Mouse (Mus musculus): ENCODE measurements around the gene Cbfa2t2. TPM values are rescaled to one million over a fixed set of nuclear protein-coding genes. Genes with fewer than 3 reads are reported as not detected.

Cbfa2t2 gene
- polyA plus RNA-seq, 1 experiment from 2014 or later, result 32.1 TPM

- Histone ChIP-seq H3K4me2 (no peak overlapping the region), H3K36me3 (no peaks in the 10 kb centered on the region), H3K27me3 (replicated peaks) (no peaks in the 10 kb centered on the region), H3K9me3 (no peaks in the 10 kb centered on the region), H3K9ac (no peak overlapping the region), H3K4me3 (replicated peaks) (no peak overlapping the region), H3K4me1 (peaks cover 10% of the 10 kb centered on the region; the same call in 1 of the 2 replicates), H3K27ac (no peak overlapping the region)
- no peak for ATAC-seq (ENCODE audit: insufficient read depth, low FRiP score, low read depth)
- WGBS, result 64% methylated on average over 2 of the region's 2 CpGs
These were observed 25.9 kb upstream of the Cbfa2t2 start for GRCm38 (mm10) chr2:154410355-154410754.

- Histone ChIP-seq H3K4me2 (no peak overlapping the region), H3K4me1 (peaks cover 8% of the 10 kb centered on the region; the same call in 1 of the 2 replicates), H3K27ac (no peak overlapping the region), H3K4me3 (replicated peaks) (no peak overlapping the region), H3K9ac (no peak overlapping the region), H3K27me3 (replicated peaks) (no peaks in the 10 kb centered on the region), H3K9me3 (no peaks in the 10 kb centered on the region), H3K36me3 (no peaks in the 10 kb centered on the region)
- 62% methylated on average over 7 of the region's 7 CpGs for WGBS
- ATAC-seq (ENCODE audit: insufficient read depth, low FRiP score, low read depth), result no peak
These were observed 24.1 kb upstream of the Cbfa2t2 start for GRCm38 (mm10) chr2:154412018-154412666.

DNA sequence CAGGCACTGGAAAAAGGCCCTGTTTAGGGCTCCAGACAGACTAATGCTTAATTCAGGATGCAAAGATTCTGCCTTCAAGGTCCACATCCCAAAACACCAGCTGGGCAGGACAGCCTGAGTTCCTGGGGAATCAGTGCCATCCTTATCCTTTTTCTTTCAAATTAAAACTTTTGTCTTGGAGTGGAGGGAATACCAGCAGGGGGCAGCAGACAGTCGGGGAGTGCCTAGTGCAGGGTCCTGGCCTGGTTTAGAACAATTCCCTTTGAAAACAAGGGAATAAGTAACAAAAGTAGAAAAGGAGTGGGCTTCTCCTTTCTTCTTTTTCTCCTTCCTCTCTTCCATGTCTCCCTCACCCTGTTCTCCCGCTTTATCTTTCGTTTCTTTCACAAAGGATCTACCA is 19.2 kb upstream of the Cbfa2t2 start:
- no peaks in the 10 kb centered on the region for H3K27me3 ChIP-seq (replicated peaks)
- H3K9ac ChIP-seq, result no peak overlapping the region
- no peak overlapping the region for H3K4me2 ChIP-seq
- no peak overlapping the region for H3K4me3 ChIP-seq (replicated peaks)
- ATAC-seq (ENCODE audit: insufficient read depth, low FRiP score, low read depth), result no peak
- 23% methylated on average over 3 of the region's 3 CpGs for WGBS
- H3K27ac ChIP-seq, result no peak overlapping the region
- H3K36me3 ChIP-seq, result no peaks in the 10 kb centered on the region
- no peaks in the 10 kb centered on the region for H3K9me3 ChIP-seq
- no peaks in the 10 kb centered on the region for H3K4me1 ChIP-seq

DNA sequence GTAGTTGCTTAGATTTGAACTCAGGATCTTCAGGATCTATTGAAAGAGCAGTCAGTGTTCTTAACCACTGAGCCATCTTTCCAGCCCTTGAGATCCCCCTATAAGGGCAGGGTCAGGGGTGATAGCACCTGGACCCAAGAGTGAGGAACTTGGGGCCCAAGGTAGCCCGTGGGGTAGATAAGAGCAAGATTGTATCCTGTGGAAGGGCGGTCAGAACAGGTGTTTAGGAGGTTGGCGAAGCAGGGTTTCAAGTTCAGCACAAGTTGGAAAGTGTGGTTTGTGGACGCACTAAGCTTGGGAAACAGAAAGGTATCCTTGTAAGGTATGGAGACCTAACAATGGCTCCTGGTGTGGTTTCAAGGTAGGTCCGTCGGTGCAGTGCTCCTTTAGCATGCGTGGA is 18.3 kb upstream of the Cbfa2t2 start:
- H3K4me3 ChIP-seq (replicated peaks), result no peak overlapping the region
- ATAC-seq (ENCODE audit: insufficient read depth, low FRiP score, low read depth), result no peak
- H3K4me2 ChIP-seq, result no peak overlapping the region
- H3K4me1 ChIP-seq, result no peaks in the 10 kb centered on the region
- no peak overlapping the region for H3K27ac ChIP-seq
- no peaks in the 10 kb centered on the region for H3K27me3 ChIP-seq (replicated peaks)
- H3K9me3 ChIP-seq, result no peaks in the 10 kb centered on the region
- WGBS, result 86% methylated on average over 7 of the region's 7 CpGs
- H3K9ac ChIP-seq, result no peak overlapping the region
- no peaks in the 10 kb centered on the region for H3K36me3 ChIP-seq

GRCm38 (mm10) chr2:154419631-154420515 is 16.4 kb upstream of the Cbfa2t2 start:
- no peak overlapping the region for H3K27ac ChIP-seq
- no peaks in the 10 kb centered on the region for H3K27me3 ChIP-seq (replicated peaks)
- no peak overlapping the region for H3K4me2 ChIP-seq
- no peak overlapping the region for H3K4me3 ChIP-seq (replicated peaks)
- H3K9me3 ChIP-seq, result no peaks in the 10 kb centered on the region
- 76% methylated on average over 9 of the region's 9 CpGs for WGBS
- no peak overlapping the region for H3K9ac ChIP-seq
- H3K4me1 ChIP-seq, result no peaks in the 10 kb centered on the region
- no peak for ATAC-seq (ENCODE audit: insufficient read depth, low FRiP score, low read depth)
- no peaks in the 10 kb centered on the region for H3K36me3 ChIP-seq

DNA sequence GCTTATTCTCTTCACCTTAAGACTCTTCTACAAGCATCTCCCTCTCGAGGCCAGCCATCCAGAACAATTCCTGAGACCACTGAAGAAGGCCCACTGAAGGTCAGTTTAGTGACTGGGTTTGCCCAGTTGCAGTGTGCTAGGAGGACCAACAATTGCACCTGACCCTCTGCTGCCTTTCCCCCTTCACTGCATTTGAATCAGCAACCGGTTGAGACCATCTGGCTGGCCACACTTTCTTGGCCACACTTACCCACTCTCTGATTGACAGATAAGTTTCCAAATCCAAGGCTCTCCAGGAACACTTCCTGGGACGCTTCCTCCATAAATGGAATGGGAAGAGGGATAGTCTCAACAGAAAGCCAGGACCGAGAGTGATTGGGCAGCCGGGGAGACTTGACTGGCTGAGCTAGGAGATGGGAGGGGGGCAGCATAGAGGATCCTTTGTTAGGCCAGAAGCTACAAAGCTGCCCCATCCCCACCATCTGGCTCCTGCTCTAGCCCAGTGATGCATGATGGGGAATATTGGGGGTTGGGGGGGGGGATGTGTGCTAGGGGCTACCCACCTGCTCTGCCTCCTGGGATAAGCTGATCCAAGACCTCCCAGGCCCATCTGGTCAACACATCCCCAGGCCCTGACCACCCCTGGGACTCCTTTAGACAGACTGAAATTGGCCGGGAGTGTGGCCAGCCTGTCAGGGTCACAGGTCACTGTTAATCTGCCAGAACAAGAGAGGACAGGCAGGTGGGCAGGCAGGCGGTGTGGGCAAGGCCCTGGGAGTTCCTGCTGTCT is 15.1 kb upstream of the Cbfa2t2 start:
- 52% methylated on average over 7 of the region's 7 CpGs for WGBS

DNA sequence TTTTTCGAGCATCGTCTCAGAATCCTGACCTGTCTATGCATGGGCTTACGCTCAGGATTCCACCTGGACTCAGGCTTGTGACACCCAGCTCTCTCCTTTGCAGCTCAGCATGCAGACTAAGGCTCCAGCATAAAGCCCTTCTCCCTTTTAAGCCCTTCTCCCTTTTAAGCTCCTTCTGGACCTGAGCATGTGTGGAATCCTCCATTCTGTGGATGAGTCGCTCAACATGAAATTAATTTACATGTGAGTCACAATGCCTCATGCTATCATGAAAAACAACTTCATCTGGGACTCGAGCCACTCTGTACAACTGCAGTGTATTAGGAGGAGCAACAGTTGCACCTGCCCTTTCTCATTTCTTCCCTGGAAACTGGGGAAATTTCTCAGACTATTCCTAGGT is 14.1 kb upstream of the Cbfa2t2 start:
- no peaks in the 10 kb centered on the region for H3K36me3 ChIP-seq
- no peak overlapping the region for H3K27ac ChIP-seq
- H3K4me3 ChIP-seq (replicated peaks), result no peak overlapping the region
- H3K4me2 ChIP-seq, result no peak overlapping the region
- no peaks in the 10 kb centered on the region for H3K27me3 ChIP-seq (replicated peaks)
- no peak overlapping the region for H3K9ac ChIP-seq
- H3K4me1 ChIP-seq, result 0 out of 2 replicates have a peak, but pooled peaks cover 3% of the 10 kb centered on the region
- 71% methylated on average over 5 of the region's 5 CpGs for WGBS
- H3K9me3 ChIP-seq, result no peaks in the 10 kb centered on the region
- no peak for ATAC-seq (ENCODE audit: insufficient read depth, low FRiP score, low read depth)

More for the DNA sequence above, 15.1 kb upstream of the Cbfa2t2 start:
- Histone ChIP-seq H3K4me2 (no peak overlapping the region), H3K9ac (no peak overlapping the region), H3K4me1 (no peaks in the 10 kb centered on the region), H3K27ac (no peak overlapping the region), H3K9me3 (no peaks in the 10 kb centered on the region), H3K4me3 (replicated peaks) (no peak overlapping the region), H3K27me3 (replicated peaks) (no peaks in the 10 kb centered on the region), H3K36me3 (no peaks in the 10 kb centered on the region)
- ATAC-seq (ENCODE audit: insufficient read depth, low FRiP score, low read depth), result peak; percentile 31; the same call in 1 of the 2 replicates

DNA sequence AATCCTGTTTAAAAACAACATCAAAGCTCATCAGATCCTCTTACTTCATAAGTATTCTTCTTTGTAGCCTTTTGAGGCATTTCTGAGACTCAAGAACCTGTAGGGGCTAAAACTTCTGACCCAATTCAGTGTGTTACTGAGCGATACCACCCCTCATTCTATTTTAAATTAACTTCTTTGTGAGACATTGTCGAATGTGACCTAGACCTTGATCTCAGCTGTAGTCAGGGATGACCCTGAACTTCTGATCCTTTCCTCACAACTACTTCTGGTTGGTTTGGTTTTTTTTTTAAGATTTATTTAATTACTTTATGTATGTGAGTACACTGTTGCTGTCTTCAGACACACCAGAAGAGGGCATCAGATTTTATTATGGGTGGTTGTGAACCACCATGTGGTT is 12.7 kb upstream of the Cbfa2t2 start:
- H3K4me3 ChIP-seq (replicated peaks), result no peak overlapping the region
- 73% methylated on average over 2 of the region's 2 CpGs for WGBS
- H3K4me2 ChIP-seq, result no peak overlapping the region
- no peaks in the 10 kb centered on the region for H3K36me3 ChIP-seq
- peaks cover 10% of the 10 kb centered on the region for H3K4me1 ChIP-seq
- no peak for ATAC-seq (ENCODE audit: insufficient read depth, low FRiP score, low read depth)
- no peak overlapping the region for H3K9ac ChIP-seq
- H3K27ac ChIP-seq, result no peak overlapping the region
- no peaks in the 10 kb centered on the region for H3K9me3 ChIP-seq
- H3K27me3 ChIP-seq (replicated peaks), result no peaks in the 10 kb centered on the region

GRCm38 (mm10) chr2:154425522-154425921 is 10.8 kb upstream of the Cbfa2t2 start:
- no peaks in the 10 kb centered on the region for H3K9me3 ChIP-seq
- no peaks in the 10 kb centered on the region for H3K27me3 ChIP-seq (replicated peaks)
- H3K4me3 ChIP-seq (replicated peaks), result no peak overlapping the region
- H3K4me2 ChIP-seq, result no peak overlapping the region
- no peak overlapping the region for H3K27ac ChIP-seq
- WGBS, result 90% methylated on average over 3 of the region's 3 CpGs
- no peak overlapping the region for H3K9ac ChIP-seq
- H3K36me3 ChIP-seq, result no peaks in the 10 kb centered on the region
- peaks cover 10% of the 10 kb centered on the region for H3K4me1 ChIP-seq
- no peak for ATAC-seq (ENCODE audit: insufficient read depth, low FRiP score, low read depth)

DNA sequence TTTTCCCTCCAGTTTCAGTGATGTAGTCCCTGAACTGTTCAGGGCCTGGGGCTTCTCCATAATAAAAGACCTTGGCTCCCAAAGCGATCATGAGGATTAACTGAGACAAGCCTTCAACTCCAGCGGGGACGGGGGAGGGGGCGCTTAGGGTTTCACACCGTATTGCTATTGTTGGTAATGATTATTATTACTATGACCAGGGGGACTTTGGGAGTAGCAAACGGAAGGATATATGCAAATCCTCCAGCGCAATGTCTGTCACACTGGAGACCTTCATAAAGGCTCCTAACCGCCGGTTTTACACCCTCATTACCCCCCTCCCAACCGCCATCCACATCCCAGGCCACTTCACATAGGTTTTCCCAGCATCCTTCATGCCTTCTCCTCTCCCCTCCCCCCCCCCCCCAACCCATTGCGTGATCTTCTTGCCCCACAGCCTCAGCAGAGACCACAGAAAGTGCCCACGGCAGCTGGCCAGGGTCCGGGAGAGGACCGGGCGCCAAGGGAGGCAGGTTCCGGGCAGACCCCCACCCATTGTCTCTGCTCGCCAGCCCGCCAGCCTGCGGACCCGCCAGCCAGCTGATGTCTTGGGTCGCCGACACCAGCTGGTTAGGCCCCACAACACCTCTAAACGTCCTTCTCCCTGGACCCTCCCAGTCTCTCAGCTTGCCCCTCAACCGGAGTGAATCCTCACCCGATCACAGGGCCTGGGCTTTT is 9.9 kb upstream of the Cbfa2t2 start:
- H3K9ac ChIP-seq, result no peak overlapping the region
- no peak for ATAC-seq (ENCODE audit: insufficient read depth, low FRiP score, low read depth)
- peak overlapping the region; percentile 64 for H3K4me2 ChIP-seq
- peak overlapping the region; percentile 38 for H3K4me3 ChIP-seq (replicated peaks)
- WGBS, result 12% methylated on average over 25 of the region's 25 CpGs
- H3K27ac ChIP-seq, result no peak overlapping the region
- H3K4me1 ChIP-seq, result peaks cover 10% of the 10 kb centered on the region
- H3K36me3 ChIP-seq, result no peaks in the 10 kb centered on the region
- no peaks in the 10 kb centered on the region for H3K9me3 ChIP-seq
- H3K27me3 ChIP-seq (replicated peaks), result no peaks in the 10 kb centered on the region

Data from stomach, embryonic 15.5 days (tissue).